Mouse (Mus musculus) liver, embryonic 15.5 days (tissue): ENCODE results near the gene Coro2b. TPM values are rescaled to one million over a fixed set of nuclear protein-coding genes. Genes with fewer than 3 reads are reported as not detected.

Experiments
- ATAC-seq: fragments of 200-750 bp; cut with Nextera tagmentation; 2 replicates; pipeline ENCODE4 v1.8.0; 2017; ENCODE audit warnings: moderate number of reproducible peaks, mild to moderate bottlenecking, moderate library complexity; ENCODE audit not compliant: insufficient read depth
- H3K27ac ChIP-seq: fragments of 300-500 bp; sonication (generic); replicated peaks from 2 replicates; pipeline ENCODE4 v1.5.1; 2015; ENCODE audit warnings: mild to moderate bottlenecking, inconsistent platforms
- H3K27me3 ChIP-seq: fragments of 300-500 bp; sonication (generic); 2 replicates; pipeline ENCODE4 v1.6.1; 2015; ENCODE audit warnings: mild to moderate bottlenecking, inconsistent platforms
- H3K36me3 ChIP-seq: fragments of 300-500 bp; sonication (generic); replicated peaks from 2 replicates; pipeline ENCODE4 v1.6.1; 2015; ENCODE audit warnings: moderate library complexity, mild to moderate bottlenecking, inconsistent platforms
- H3K4me1 ChIP-seq: fragments of 300-500 bp; sonication (generic); replicated peaks from 2 replicates; pipeline ENCODE4 v1.6.1; 2015; ENCODE audit warnings: inconsistent platforms
- H3K4me2 ChIP-seq: fragments of 300-500 bp; sonication (generic); 2 replicates; pipeline ENCODE4 v1.6.1; 2015; ENCODE audit warnings: moderate library complexity, mild to moderate bottlenecking, inconsistent platforms
- H3K4me3 ChIP-seq: fragments of 300-500 bp; sonication (generic); replicated peaks from 2 replicates; pipeline ENCODE4 v1.5.1; 2015; ENCODE audit warnings: mild to moderate bottlenecking, inconsistent platforms
- H3K9ac ChIP-seq: fragments of 300-500 bp; sonication (generic); 2 replicates; pipeline ENCODE4 v1.6.1; 2015; ENCODE audit warnings: moderate library complexity, mild to moderate bottlenecking, inconsistent platforms
- H3K9me3 ChIP-seq: fragments of 300-500 bp; sonication (generic); replicated peaks from 2 replicates; pipeline ENCODE4 v1.6.1; 2016; ENCODE audit warnings: inconsistent platforms
- WGBS: fragments of 180-500 bp; shearing (Covaris S2); methylation state at CpG from one replicate; pipeline ENCODE4 v1.1.7; 2015; ENCODE audit warnings: mixed read lengths; ENCODE audit not compliant: insufficient replicate concordance; 5-methylcytosine and 5-hydroxymethylcytosine counted together
- polyA plus RNA-seq: library from polyadenylated mRNA; unstranded; fragments of >200 nt; fragmentation: Nextera tagmentation; extraction: Ambion mirVana; gene quantifications from 2 replicates; pipeline ENCODE4 v1.2.1, GENCODE M21; 2015

The Coro2b gene
- polyA plus RNA-seq, 1 experiment from 2014 or later: 1.3 TPM

DNA sequence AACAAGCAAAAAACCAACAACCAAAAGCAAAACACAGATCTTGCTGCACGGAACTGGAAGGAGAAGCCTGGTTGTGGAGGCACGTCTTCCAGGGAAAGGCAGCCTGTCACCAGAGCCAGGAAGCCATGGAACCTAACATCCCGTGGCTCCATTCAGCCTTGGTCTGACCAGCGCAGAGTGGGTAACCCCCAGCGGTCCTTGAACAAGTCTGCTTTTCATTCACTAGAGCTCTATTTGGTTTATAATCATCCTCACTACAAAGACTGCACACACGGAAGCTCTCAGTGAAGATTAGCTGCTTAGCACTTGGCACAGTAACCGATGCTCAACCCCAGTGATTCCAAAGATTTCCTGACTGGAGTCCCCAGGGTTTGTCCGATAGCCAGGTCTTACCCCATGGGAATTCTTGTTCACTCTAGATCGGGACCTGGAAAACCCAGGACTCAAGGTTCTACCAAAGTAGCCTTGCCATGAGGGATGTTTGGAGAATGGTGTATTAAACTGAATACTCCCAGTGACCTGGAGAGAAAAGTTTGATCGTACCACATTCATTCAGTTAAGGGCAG lies 154.2 kb downstream of the Coro2b start:
- Histone ChIP-seq H3K27me3 (no peaks in the 10 kb centered on the region), H3K4me3 (no peak overlapping the region), H3K9ac (no peak overlapping the region), H3K27ac (no peak overlapping the region), H3K4me1 (peaks cover 38% of the 10 kb centered on the region), H3K9me3 (no peaks in the 10 kb centered on the region), H3K4me2 (no peak overlapping the region), H3K36me3 (peaks cover 14% of the 10 kb centered on the region)
- WGBS: 69% methylated on average over 10 of the region's 10 CpGs
- ATAC-seq: no peak

DNA sequence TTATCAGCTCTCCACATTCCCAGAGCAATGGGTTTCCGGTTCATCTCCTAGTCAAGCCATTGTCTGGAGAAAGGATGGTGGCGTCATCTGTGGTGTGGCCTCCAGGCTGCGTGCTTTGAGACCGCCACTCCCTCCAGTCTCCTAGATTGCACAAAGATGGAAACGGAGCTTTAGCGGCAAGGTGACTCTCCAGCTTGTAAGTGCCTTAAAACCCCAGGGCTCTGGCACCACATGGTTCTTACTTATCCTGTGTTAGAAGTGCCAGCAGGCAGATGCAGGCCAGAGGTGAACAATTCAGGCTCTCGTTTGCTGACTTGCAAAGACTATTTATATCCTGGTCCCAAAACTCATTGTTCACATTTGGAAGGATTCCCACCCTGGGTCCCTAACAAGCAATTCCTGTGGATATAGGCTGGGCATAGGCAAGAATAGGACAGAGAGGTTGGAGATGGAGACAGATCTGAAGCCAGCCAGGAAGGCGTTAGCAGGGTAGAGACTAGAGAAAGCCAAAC lies 155.4 kb downstream of the Coro2b start:
- H3K4me2 ChIP-seq: no peak overlapping the region
- H3K27ac ChIP-seq: 0 out of 2 replicates have a peak overlapping the region, but pooled peaks have one; percentile 0
- ATAC-seq: no peak
- no peaks in the 10 kb centered on the region for H3K9me3 ChIP-seq
- 45% methylated on average over 8 of the region's 8 CpGs for WGBS
- H3K4me3 ChIP-seq: no peak overlapping the region
- H3K27me3 ChIP-seq: no peaks in the 10 kb centered on the region
- peaks cover 41% of the 10 kb centered on the region for H3K4me1 ChIP-seq
- H3K36me3 ChIP-seq: peaks cover 26% of the 10 kb centered on the region
- no peak overlapping the region for H3K9ac ChIP-seq

DNA sequence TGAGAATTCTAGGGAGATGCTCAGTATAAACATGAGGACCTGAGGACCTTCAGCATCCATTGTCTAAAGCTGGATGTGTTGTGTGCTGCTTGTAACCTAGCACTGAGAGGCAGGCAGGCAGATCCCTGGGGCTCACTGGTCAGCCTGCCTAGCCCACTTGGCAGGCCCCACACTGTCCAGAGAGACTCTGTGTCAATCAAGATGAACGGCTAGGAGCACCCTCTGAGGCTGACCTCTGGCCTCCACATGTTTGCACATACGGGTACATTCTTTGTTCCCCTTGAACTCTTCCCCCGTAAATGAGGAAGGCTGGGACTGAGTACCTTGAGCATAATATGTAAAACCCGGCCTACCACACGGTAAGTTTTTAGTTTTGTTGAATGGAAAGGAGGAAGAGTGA lies 156.5 kb downstream of the Coro2b start:
- H3K4me2 ChIP-seq: no peak overlapping the region
- peaks cover 37% of the 10 kb centered on the region for H3K36me3 ChIP-seq
- WGBS: 56% methylated on average over 5 of the region's 5 CpGs
- peaks cover 38% of the 10 kb centered on the region for H3K4me1 ChIP-seq
- no peaks in the 10 kb centered on the region for H3K27me3 ChIP-seq
- H3K9me3 ChIP-seq: no peaks in the 10 kb centered on the region
- peak; percentile 33 for ATAC-seq
- H3K4me3 ChIP-seq: no peak overlapping the region
- H3K9ac ChIP-seq: no peak overlapping the region
- H3K27ac ChIP-seq: no peak overlapping the region

DNA sequence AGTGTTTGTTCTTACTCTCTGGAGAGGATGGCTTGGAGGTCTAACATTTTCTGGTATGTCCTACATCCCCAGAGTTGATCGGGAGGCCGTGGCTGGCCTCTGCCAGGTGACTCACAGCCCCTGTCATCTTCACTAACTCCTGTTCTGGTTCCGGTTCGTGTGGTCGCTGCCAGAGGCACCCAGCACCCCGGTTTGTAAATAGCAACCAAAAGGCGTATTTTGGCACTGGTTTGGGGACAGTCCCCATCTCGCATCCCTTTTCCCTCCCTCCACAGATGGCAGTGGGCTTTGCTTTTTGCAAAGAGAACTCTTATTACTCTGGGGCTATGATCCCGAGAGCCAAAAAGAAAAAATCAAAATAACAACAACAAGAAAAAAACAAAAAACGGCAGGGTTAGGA lies 158.9 kb downstream of the Coro2b start:
- H3K27ac ChIP-seq: no peak overlapping the region
- H3K4me2 ChIP-seq: no peak overlapping the region
- no peaks in the 10 kb centered on the region for H3K27me3 ChIP-seq
- ATAC-seq: no peak
- H3K36me3 ChIP-seq: peaks cover 59% of the 10 kb centered on the region
- 80% methylated on average over 10 of the region's 10 CpGs for WGBS
- no peak overlapping the region for H3K9ac ChIP-seq
- H3K4me3 ChIP-seq: no peak overlapping the region
- no peaks in the 10 kb centered on the region for H3K9me3 ChIP-seq
- peaks cover 49% of the 10 kb centered on the region for H3K4me1 ChIP-seq

DNA sequence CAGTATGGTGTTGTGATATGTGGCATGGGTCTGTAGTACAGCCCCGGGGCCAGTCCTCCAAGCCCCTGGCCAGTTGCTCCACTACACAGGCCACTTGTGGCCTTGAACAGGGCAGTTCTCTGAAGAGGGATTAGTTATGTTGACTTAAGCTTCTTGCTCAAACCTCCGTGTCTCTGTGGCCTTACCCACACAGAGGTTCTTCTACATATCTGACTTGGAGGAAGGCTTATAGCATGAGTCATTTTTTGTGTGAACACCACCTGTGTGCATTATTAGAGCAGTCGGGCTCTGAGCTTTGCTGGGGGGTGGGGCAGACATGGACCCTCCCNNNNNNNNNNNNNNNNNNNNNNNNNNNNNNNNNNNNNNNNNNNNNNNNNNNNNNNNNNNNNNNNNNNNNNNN lies 162.6 kb downstream of the Coro2b start:
- Histone ChIP-seq H3K9ac (no peak overlapping the region), H3K36me3 (peaks cover 66% of the 10 kb centered on the region), H3K27ac (peak overlapping the region; percentile 48; the same call in 1 of the 2 replicates), H3K9me3 (no peaks in the 10 kb centered on the region), H3K4me2 (0 out of 2 replicates have a peak overlapping the region, but pooled peaks have one; percentile 27), H3K4me3 (no peak overlapping the region), H3K27me3 (no peaks in the 10 kb centered on the region), H3K4me1 (peaks cover 62% of the 10 kb centered on the region)
- ATAC-seq: no peak
- WGBS: 47% methylated on average over 3 of the region's 3 CpGs

DNA sequence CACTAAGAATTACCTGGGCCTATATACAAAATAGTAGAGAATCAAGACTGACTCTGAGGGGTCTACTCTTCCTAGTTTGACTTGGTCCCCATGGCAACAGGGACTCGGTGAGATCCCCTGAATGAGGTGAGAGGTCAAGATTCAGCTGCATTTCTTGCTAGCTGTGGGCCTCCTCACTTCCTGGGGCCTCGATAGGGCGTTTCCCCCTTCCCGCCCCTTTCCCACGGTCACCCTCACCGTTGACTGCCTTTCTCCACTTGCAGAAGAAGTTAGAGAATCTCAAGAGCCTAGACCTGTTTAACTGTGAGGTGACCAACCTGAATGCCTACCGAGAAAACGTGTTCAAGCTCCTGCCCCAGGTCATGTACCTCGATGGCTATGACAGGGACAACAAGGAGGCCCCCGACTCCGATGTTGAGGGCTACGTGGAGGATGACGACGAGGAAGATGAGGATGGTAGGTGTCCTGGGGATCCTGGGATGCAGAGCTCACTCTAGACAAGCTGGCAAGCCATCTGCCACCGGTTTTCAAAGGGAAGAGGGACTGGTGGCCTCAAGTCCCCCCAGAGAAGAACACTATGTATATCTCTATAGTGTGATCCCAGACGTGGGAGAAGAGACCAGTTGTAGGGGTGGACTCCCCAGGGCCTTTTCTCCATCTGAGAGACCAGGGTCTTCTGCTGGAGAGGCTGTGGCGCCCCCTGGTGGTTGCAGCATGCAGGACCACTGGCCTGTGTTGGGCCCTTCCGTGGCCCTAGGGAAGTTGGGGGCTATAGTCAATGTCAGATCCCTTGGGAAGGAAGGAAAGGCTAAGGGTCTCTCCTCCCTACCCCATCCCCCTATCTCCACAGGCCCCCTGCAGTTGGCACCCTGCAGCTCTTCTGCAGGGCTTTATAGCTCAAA lies 163.4 kb downstream of the Coro2b start:
- Histone ChIP-seq H3K4me3 (no peak overlapping the region), H3K36me3 (peaks cover 63% of the 10 kb centered on the region), H3K4me2 (no peak overlapping the region), H3K4me1 (peaks cover 70% of the 10 kb centered on the region), H3K27ac (no peak overlapping the region), H3K27me3 (no peaks in the 10 kb centered on the region), H3K9me3 (no peaks in the 10 kb centered on the region), H3K9ac (no peak overlapping the region)
- 39% methylated on average over 18 of the region's 18 CpGs for WGBS
- no peak for ATAC-seq

DNA sequence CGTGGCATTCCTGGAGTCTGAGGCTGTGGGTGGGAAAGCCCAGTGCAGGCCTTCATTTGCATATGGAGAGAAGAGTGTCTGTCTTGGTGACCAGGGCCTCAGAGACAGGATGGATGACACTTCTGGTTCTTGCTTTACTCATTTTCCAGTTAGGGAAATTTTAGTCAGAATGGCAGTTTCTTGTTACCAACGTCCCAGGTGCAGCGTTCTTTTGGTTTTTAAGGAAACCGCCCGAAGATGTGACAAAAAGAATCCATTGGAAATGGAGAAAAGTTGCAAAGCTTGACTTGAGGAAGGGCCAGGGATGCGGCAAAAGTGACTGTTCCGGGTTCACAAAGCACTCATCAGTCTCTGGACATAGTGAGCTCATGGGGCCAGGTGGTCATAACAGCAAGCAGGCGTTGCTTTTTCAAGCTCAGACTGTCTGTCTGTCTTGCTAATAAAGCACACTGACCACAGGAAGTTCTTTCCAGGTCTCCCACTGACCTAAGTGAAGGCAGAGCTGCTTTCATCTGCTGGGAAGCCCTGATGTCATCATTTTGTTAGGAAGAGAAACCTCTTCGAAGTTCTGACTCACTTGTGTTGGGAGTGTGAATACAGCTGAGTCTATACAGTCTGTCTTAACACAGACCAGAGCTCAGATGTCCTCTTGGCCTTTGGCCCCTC lies 164.2 kb downstream of the Coro2b start:
- Histone ChIP-seq H3K4me3 (no peak overlapping the region), H3K27ac (no peak overlapping the region)

DNA sequence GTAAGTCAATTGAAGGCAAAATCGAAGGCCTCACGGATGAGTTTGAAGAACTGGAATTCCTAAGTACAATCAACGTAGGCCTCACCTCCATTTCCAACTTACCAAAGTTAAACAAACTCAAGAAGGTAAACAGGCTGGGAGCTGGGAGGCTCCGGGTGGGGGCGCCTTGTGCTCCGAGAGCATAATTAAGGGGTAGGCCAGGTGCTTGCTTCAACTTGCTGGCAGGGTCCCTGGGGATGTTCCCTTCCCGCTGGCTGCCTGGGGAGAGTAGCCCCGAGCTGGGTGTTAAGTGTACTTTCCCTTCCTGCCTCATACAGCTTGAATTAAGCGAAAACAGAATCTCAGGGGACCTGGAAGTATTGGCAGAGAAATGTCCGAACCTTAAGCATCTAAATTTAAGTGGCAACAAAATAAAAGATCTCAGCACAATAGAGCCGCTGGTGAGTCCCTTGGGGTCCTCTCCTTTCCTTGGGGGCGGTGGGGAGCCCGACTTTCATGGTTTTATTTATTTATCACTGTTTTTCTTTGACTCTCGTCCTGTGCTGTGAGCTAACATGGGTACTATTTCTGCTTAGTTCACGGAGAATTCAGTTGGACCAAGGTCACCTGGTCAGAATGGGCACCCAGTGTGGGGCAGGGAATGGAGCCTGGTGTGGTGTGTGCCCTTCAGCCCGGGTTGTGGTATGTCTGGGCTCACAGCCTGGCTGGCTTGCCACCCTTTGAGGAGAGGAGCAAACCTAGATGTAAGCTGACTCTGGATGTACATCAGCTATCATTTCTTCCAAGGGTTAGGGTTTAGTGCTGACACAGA lies 164.9 kb downstream of the Coro2b start:
- Histone ChIP-seq H3K9ac (no peak overlapping the region), H3K27me3 (no peaks in the 10 kb centered on the region), H3K9me3 (no peaks in the 10 kb centered on the region), H3K4me3 (no peak overlapping the region), H3K4me2 (no peak overlapping the region), H3K4me1 (peaks cover 85% of the 10 kb centered on the region), H3K36me3 (peaks cover 47% of the 10 kb centered on the region), H3K27ac (no peak overlapping the region)
- ATAC-seq: no peak
- WGBS: 73% methylated on average over 16 of the region's 16 CpGs

More for the DNA sequence above, 164.2 kb downstream of the Coro2b start:
- H3K9me3 ChIP-seq: no peaks in the 10 kb centered on the region
- no peak overlapping the region for H3K4me2 ChIP-seq
- H3K9ac ChIP-seq: no peak overlapping the region
- WGBS: 68% methylated on average over 9 of the region's 9 CpGs
- H3K4me1 ChIP-seq: peaks cover 77% of the 10 kb centered on the region
- H3K27me3 ChIP-seq: no peaks in the 10 kb centered on the region
- peaks cover 55% of the 10 kb centered on the region for H3K36me3 ChIP-seq
- no peak for ATAC-seq

DNA sequence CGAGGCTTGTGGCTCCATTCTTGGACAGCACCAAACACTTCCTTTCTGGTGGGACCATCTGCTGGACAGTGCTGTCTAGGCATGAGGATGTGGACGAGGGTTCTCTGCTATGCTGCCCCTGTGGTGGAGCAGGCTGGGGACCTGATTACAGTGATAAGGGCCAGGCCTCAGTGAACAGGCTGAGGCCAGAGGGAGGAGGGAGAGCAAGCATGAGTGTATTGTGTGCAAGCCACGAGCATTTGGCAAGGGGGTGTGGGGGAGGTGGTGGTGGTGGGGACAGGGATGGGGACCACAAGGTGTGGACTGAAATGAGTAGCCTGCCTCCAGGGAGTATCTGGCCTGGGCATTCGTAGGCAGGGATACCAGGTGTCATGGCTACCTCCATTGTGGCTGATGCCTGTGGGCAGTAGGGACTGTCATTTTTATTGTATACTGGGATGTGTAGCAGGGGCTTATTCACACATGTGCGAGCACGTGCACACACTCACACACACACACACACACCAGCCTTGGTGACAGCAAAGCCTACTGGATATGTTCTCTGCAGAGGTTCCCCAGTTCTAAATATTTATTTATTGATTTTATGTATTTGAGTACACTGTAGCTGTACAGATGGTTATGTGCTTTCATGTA lies 166.1 kb downstream of the Coro2b start:
- peaks cover 92% of the 10 kb centered on the region for H3K4me1 ChIP-seq
- no peak for ATAC-seq
- H3K27me3 ChIP-seq: no peaks in the 10 kb centered on the region
- peaks cover 35% of the 10 kb centered on the region for H3K36me3 ChIP-seq
- H3K9me3 ChIP-seq: no peaks in the 10 kb centered on the region
- 42% methylated on average over 6 of the region's 6 CpGs for WGBS
- H3K27ac ChIP-seq: no peak overlapping the region
- H3K4me3 ChIP-seq: no peak overlapping the region
- no peak overlapping the region for H3K4me2 ChIP-seq
- no peak overlapping the region for H3K9ac ChIP-seq

DNA sequence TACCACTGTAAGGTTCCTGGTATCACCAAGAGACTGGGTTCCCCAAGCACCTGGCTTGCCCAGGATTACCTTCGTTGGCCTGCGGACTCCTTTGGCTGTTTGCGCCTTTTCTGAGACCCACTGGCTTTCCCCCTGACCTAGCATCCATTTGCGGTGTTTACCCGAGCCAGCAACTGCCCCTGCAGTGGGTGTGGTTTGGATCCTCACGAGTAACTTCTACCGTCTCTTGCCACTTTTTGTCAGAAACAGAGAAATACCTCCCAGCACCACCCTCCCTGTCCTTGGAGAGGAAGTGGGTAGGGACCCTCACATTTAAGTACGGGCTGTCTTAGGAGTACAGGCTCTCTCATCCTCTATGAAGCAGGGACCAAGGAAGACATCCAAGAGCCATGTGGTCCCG lies 166.7 kb downstream of the Coro2b start:
- Histone ChIP-seq H3K27ac (no peak overlapping the region), H3K4me2 (no peak overlapping the region), H3K4me3 (no peak overlapping the region), H3K27me3 (no peaks in the 10 kb centered on the region), H3K9ac (no peak overlapping the region), H3K9me3 (no peaks in the 10 kb centered on the region), H3K36me3 (peaks cover 30% of the 10 kb centered on the region), H3K4me1 (peaks cover 92% of the 10 kb centered on the region)
- WGBS: 35% methylated on average over 9 of the region's 9 CpGs
- ATAC-seq: no peak
